Mouse (Mus musculus): ENCODE measurements around the gene Abcd3.

- peak; percentile 50; the same call in 1 of the 2 replicates for TF ChIP-seq CTCF (IDR thresholded peaks at IDR 0.05; ENCODE audit: borderline replicate concordance, extremely low read depth, insufficient read depth, insufficient read length)
- no peak for TF ChIP-seq POLR2A (IDR thresholded peaks at IDR 0.05; ENCODE audit: borderline replicate concordance, extremely low read depth, insufficient read depth, insufficient read length, poor library complexity, severe bottlenecking)
Observed at GRCm38 (mm10) chr3:121737453-121737852, 77.6 kb downstream of the Abcd3 start.

All from brain, embryonic 14.5 days (tissue).